Mouse (Mus musculus) neutrophil, adult 5-6 weeks (primary cell): ENCODE results near the gene Ccdc61. TPM values are rescaled to one million over a fixed set of nuclear protein-coding genes. Genes with fewer than 3 reads are reported as not detected.

Experiments used
- ATAC-seq: fragments of 151-379, 151-347 bp; 2 replicates; pipeline ENCODE4 v1.8.0; 2017; ENCODE audit warnings: mild to moderate bottlenecking, moderate TSS enrichment; ENCODE audit not compliant: insufficient number of reproducible peaks, poor library complexity, low FRiP score, severe bottlenecking; ENCODE audit errors: extremely low read depth
- total RNA-seq: library from RNA; stranded (forward); fragments of 200-1000 nt; gene quantifications from 2 replicates; pipeline ENCODE4 v1.2.3, GENCODE M21; 2017

Ccdc61 gene
- total RNA-seq, 1 experiment from 2014 or later: 17.5 TPM

- ATAC-seq: no peak
Observed at GRCm38 (mm10) chr7:18921069-18921468, 10.9 kb upstream of the Ccdc61 start.

- ATAC-seq: no peak
Observed at GRCm38 (mm10) chr7:18917931-18918330, 7.7 kb upstream of the Ccdc61 start.

GRCm38 (mm10) chr7:18916254-18916653 is 6.0 kb upstream of the Ccdc61 start:
- ATAC-seq: no peak

GRCm38 (mm10) chr7:18909797-18910196 is 418 bp downstream of the Ccdc61 start:
- no peak for ATAC-seq

- ATAC-seq: no peak
Observed at GRCm38 (mm10) chr7:18904971-18905370, 5.2 kb downstream of the Ccdc61 start.

- no peak for ATAC-seq
Observed at GRCm38 (mm10) chr7:18902486-18902885, 7.7 kb downstream of the Ccdc61 start.

GRCm38 (mm10) chr7:18900513-18900912 is 9.7 kb downstream of the Ccdc61 start:
- no peak for ATAC-seq

GRCm38 (mm10) chr7:18896536-18896935 is 13.7 kb downstream of the Ccdc61 start:
- ATAC-seq: no peak

- no peak for ATAC-seq
Observed at GRCm38 (mm10) chr7:18893651-18894430, 16.4 kb downstream of the Ccdc61 start.

- ATAC-seq: no peak
Observed at GRCm38 (mm10) chr7:18893009-18893408, 17.2 kb downstream of the Ccdc61 start.

- ATAC-seq: peak; percentile 75
Observed at GRCm38 (mm10) chr7:18891872-18892599, 18.2 kb downstream of the Ccdc61 start.

- no peak for ATAC-seq
Observed at GRCm38 (mm10) chr7:18890848-18891247, 19.4 kb downstream of the Ccdc61 start.

GRCm38 (mm10) chr7:18886963-18887362 is 23.3 kb downstream of the Ccdc61 start:
- ATAC-seq: no peak

- no peak for ATAC-seq
Observed at GRCm38 (mm10) chr7:18884745-18885422, 25.3 kb downstream of the Ccdc61 start.

GRCm38 (mm10) chr7:18883991-18884744 is 26.0 kb downstream of the Ccdc61 start:
- ATAC-seq: peak; percentile 82

- no peak for ATAC-seq
Observed at GRCm38 (mm10) chr7:18878691-18879090, 31.5 kb downstream of the Ccdc61 start.

- ATAC-seq: no peak
Observed at GRCm38 (mm10) chr7:18875372-18875771, 34.8 kb downstream of the Ccdc61 start.

- ATAC-seq: peak; percentile 95
Observed at GRCm38 (mm10) chr7:18873253-18873652, 37.0 kb downstream of the Ccdc61 start.

- no peak for ATAC-seq
Observed at GRCm38 (mm10) chr7:18872816-18873215, 37.4 kb downstream of the Ccdc61 start.
